Mouse (Mus musculus) urinary bladder, adult 2 months (tissue): ENCODE results near the gene Ncam1. TPM values are rescaled to one million over a fixed set of nuclear protein-coding genes. Genes with fewer than 3 reads are reported as not detected.

Experiments used
- DNase-seq: peaks from one replicate; pipeline ENCODE4 v3.0.0; 2022; ENCODE audit warnings: low spot score
- polyA plus RNA-seq: library from polyadenylated mRNA; depleted of rRNA; stranded (reverse); fragments of >200 nt; gene quantifications from 2 replicates; pipeline ENCODE4 v1.2.3, GENCODE M21; 2012

Gene Ncam1
- polyA plus RNA-seq, 1 experiment, result 11.0 TPM

- no peak for DNase-seq
These were observed 232.9 kb downstream of the Ncam1 start for GRCm38 (mm10) chr9:49565846-49566245.

DNA sequence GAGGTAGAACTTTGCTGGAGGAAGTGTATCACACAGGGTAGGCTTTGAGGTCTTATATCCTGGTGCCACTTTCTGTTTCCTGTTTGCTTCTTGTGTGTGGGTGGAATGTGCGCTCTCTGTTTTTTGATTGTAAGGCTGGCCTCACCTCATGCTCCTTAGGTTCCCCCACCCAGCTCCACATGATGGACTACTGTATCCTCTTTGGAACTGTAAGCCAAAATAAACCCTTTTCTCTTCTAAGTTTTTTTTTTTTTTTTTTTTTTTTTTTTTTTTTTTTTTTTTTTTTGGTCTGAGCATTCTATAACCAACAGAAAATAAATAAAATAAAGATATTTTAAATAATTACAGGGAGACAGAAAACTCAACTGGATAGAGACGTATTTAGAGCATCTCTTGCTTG, 239.8 kb downstream of the Ncam1 start:
- no peak for DNase-seq

- no peak for DNase-seq
These were observed 247.4 kb downstream of the Ncam1 start for GRCm38 (mm10) chr9:49551353-49551752.

DNA sequence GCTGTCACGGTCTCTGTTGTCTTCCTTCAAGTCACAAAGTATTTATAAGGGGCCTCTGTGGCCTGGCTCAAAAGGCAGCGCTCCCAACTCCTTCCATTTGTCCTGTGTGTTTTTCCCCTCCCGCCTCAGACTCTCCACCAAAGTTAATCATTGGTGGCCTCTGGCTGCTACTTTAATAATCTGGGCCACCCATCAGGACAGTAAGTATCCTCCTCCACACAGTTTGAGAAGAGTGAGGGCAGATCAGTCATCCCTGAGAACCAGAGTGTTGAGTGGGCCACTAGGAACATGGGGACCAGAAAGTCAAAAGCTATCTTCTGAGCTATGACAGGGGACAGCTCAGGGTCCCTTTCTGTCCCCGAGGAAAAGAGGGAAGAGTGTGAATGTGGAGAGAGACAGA, 256.1 kb downstream of the Ncam1 start:
- no peak for DNase-seq

GRCm38 (mm10) chr9:49537814-49538213, 260.9 kb downstream of the Ncam1 start:
- no peak for DNase-seq

DNA sequence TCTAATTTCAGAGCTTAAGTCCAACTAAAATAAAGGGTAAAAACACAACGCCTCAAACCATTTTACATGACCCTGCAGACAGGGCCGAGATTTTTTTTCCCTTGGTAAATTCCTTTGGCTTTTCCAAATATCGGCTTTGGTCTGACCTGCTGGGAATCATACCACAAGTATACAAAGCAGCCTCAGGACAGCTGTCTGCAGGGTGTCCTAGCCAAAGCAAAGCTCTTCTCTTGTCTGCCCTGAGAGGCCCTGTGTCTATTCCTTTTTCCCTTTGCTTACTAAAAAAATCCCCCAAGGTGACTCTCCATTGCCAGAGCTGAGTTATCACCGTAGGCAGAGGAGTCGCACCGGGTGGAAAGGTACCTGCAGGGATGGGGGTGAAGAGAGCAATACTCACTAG, 262.1 kb downstream of the Ncam1 start:
- DNase-seq, result no peak

- DNase-seq, result no peak
These were observed 263.8 kb downstream of the Ncam1 start for GRCm38 (mm10) chr9:49534958-49535357.

GRCm38 (mm10) chr9:49533912-49534491, 264.7 kb downstream of the Ncam1 start:
- DNase-seq, result no peak

DNA sequence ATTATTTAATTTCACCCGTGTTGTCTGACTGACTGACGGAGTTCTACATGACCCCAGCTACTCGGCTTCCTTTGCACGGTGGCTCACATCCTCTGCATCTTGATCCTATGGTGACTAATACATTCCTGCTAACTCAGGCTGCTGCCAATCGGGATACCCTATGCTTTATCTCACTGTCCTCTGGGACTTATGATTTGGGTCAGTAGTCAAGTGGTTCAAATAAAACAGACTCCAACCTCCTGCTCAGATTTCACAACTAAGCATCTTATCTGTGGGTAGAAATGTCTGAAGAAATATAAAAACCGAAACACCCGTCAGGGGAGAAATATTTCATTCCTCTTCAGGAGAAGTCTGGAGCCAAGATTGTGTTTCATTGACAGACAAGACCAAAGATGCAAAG, 265.3 kb downstream of the Ncam1 start:
- no peak for DNase-seq

GRCm38 (mm10) chr9:49531833-49532232, 266.9 kb downstream of the Ncam1 start:
- no peak for DNase-seq

DNA sequence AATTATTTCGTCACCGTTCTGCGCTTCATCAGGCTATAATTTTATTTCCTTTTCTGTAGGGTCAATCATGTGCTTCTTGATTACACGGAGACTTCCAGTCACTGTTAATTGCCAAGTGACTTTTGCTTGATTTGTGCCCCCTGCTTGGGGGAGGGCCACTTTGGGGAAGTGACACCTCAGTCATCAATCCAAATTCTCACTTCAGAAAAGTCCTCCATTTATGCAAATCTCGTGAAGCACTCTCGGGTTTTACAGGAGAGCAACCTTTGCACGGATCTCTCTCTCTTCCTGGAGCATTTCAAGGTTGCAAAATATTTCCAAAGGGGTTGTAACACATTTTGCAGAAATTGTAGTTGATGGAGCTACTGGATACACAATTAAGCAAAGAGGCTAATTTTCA, 267.5 kb downstream of the Ncam1 start:
- DNase-seq, result no peak

- no peak for DNase-seq
These were observed 268.0 kb downstream of the Ncam1 start for GRCm38 (mm10) chr9:49530739-49531138.

DNA sequence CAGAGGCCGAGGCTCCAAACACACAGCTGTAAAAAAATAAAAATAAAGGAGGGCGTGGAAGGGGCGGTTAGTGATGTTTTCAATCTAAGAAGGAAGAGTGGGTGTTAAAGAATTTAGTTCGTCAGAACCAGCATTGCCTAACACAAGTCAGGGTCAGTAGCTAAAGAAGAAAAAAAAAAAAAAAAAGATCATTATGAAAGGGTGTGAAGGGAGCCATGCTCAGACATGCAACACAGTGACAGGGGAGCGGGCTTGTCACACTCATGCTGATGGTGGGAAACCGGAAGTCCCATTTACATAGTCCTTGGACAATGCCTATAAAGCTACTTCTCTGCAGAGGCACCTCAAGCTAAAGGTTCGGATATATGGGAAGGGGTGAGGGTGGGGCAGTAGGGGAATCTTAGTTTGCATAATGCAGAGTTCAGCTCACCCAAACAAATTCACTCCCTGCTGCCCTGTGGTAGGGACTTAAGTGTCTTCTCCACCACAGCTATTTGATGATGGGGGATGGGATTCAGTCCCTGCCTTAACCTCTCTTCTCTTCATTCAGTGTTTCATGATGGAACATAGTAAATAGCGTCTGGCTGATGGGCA, 269.3 kb downstream of the Ncam1 start:
- no peak for DNase-seq

GRCm38 (mm10) chr9:49528943-49529342, 269.8 kb downstream of the Ncam1 start:
- DNase-seq, result no peak

DNA sequence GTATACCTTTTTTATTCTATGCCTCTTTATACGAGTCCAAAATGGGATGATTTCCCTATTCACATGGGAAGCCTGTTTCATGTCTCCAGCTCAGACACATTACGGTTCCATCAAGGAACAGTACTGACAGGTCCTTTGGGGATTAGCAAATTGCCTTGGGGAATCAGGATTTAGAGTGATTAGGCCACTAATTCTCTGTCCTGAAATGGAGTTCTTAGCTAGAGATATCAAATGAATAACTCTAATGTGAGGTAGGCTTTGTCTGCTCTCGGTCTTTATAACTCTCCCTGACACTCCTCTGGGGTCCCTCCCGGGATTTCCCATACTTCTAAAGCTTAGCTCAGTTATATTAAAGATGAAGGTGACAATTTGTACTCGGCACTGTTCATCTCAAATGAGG, 270.7 kb downstream of the Ncam1 start:
- DNase-seq, result no peak

DNA sequence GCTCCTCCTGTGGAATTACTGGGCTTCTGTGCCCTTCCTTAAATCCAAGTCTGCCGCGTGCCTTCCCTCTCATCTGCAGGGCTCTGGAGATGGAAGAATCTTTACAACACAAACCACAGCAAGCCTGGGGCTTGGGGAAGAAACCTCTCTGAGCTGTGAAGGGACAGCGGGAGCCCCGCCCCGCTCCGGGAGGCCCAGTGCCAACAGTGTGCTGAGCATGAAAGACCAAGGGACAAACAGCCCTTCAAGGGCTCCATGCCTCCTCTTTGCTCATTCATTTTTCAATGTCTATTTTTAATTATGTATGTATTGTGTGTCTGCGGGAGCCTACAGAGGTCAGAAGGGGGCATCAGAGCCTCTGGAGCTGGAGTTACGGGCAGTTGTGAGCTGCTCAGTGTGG, 271.4 kb downstream of the Ncam1 start:
- DNase-seq, result no peak

DNA sequence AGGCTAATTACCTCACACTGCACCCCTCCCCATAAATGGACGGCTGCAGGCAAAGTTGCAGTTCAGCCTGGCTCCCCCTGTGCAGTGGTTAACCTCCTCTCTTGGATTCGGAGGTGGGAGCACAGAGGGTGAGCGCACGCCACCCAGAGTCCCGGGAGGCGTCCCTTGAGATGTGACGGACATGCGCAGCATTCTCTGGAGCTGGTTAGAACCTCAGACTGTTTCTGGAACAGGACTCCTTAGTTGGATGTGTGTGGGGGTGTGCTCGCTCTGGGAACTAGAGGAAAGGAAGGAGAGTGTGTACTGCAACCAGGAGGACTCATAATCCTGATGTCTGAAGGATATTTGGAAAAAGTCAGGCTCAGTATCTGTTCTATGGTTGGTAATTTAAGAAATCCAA, 274.0 kb downstream of the Ncam1 start:
- DNase-seq, result no peak

GRCm38 (mm10) chr9:49523881-49524280, 274.8 kb downstream of the Ncam1 start:
- no peak for DNase-seq

DNA sequence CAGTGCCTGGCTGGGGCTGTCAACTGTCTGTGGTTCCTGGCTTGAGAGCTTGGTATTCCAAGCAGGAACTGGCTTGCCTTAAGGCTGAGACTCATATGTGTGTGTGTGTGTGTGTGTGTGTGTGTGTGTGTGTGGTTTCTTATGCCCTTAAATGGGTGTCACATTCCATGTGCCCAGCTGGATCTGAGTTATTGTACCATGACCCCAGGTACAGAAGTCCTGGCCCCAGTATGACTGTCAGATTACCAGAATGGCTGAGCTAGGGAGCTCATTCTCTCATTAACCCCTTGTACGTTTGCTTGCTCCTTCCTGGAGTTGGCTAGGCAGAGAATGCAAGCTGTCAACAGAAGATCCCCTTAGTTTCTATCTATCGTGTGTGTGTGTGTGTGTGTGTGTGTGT, 284.4 kb downstream of the Ncam1 start:
- no peak for DNase-seq

- DNase-seq, result no peak
These were observed 288.1 kb downstream of the Ncam1 start for GRCm38 (mm10) chr9:49510666-49511065.

DNA sequence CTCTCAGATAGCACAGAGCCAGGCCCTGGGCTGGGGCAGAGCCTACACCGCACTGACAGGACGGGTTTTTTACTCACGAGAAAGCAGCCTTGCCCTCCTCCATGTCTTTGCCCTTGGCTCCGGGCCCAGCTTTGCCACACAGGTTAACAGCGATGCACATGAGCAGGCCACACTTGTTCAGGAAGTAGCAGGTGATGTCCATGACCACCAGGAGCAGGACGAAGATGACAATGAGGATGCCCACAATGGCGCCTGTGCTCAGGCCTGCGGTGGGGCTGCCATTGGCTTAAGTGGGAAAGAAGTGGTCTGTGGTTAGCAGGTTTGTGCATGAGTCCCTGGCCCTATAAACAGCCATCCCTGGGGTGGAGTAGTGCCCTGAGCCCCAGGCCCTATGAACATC, 289.1 kb downstream of the Ncam1 start:
- DNase-seq, result no peak

GRCm38 (mm10) chr9:49509094-49509493, 289.6 kb downstream of the Ncam1 start:
- DNase-seq, result no peak

GRCm38 (mm10) chr9:49507829-49508585, 290.7 kb downstream of the Ncam1 start:
- DNase-seq, result no peak
